Mouse (Mus musculus) neutrophil, adult 5-6 weeks (primary cell): ENCODE measurements around the gene Cemip. TPM values are rescaled to one million over a fixed set of nuclear protein-coding genes. Genes with fewer than 3 reads are reported as not detected.

Experiments used
- ATAC-seq: fragments of 151-379, 151-347 bp; 2 replicates; pipeline ENCODE4 v1.8.0; 2017; ENCODE audit warnings: mild to moderate bottlenecking, moderate TSS enrichment; ENCODE audit not compliant: insufficient number of reproducible peaks, poor library complexity, low FRiP score, severe bottlenecking; ENCODE audit errors: extremely low read depth
- total RNA-seq: library from RNA; stranded (forward); fragments of 200-1000 nt; gene quantifications from 2 replicates; pipeline ENCODE4 v1.2.3, GENCODE M21; 2017

Gene Cemip
- total RNA-seq, 1 experiment from 2014 or later, result not detected

DNA sequence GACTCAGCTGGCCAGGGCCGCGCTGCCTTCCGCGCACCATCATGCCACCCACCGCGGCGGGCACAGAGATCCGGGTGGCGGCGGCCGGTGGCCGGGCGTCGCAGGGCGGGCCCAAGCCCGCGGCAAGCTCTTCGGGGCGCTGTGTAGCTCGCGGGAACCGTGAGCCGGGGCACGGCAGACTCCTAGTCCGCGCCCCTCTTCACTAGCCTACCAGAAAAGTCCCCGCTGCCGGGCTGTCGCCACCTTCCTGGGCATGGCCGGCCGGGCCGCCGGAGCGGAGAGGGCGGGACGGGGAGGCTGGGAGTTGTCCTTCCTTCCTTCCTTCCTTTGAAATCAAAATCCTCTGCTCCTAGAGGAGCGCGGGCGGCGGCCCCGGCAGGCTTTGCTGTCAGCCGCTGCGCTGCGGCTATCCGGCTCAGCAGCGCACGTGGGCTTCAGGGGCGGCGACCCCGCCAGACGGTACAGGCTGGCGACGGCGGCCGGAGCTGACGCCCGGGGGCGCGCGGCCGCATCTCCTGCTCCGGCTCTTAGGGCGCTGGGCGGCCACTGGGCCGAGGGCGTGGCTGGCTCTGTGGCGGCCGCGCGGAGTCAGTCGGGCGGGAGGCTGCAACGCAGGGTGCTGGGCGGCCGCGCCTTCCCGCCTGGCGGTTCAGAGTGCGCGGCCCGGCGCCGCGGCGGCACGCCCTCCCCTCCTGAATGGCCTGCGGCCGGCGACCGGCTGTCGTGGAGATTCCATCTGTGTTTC is 202.9 kb downstream of the Cemip start:
- peak; percentile 31; the same call in 1 of the 2 replicates for ATAC-seq

Other genes with a start within 250 kb of the Cemip start
- gene Tlnrd1, start 202.2 kb downstream of the Cemip start, total RNA-seq, result 9.3 and 9.8 TPM in 2 replicates
- 17.8 and 19.8 TPM in 2 replicates for gene Mesd, start 202.0 kb downstream of the Cemip start, total RNA-seq
- 6.6 and 8.6 TPM in 2 replicates for gene Abhd17c, start 65.4 kb upstream of the Cemip start, total RNA-seq